Mouse (Mus musculus) limb, embryonic 14.5 days (tissue): ENCODE data around the gene Nectin1. TPM values are rescaled to one million over a fixed set of nuclear protein-coding genes. Genes with fewer than 3 reads are reported as not detected.

Experiments
- ATAC-seq: fragments of 200-750 bp; cut with Nextera tagmentation; 2 replicates; pipeline ENCODE4 v1.8.0; 2017; ENCODE audit warnings: low read depth, moderate number of reproducible peaks, moderate TSS enrichment; ENCODE audit not compliant: low FRiP score
- DNase-seq: peaks from one replicate; pipeline ENCODE4 v3.0.0-alpha.2; 2015; ENCODE audit warnings: low spot score
- H3K27ac ChIP-seq: fragments of 300-500 bp; sonication (generic); replicated peaks from 2 replicates; pipeline ENCODE4 v1.5.1; 2014; ENCODE audit warnings: low read depth, mild to moderate bottlenecking, low read length, moderate library complexity, mixed read lengths
- H3K27me3 ChIP-seq: fragments of 300-500 bp; sonication (generic); 2 replicates; pipeline ENCODE4 v1.6.1; 2014; ENCODE audit warnings: low read length, mixed read lengths; ENCODE audit not compliant: control insufficient read depth, insufficient read depth
- H3K36me3 ChIP-seq: fragments of 300-500 bp; sonication (generic); 2 replicates; pipeline ENCODE4 v1.6.1; 2014; ENCODE audit warnings: mild to moderate bottlenecking, low read length, moderate library complexity, mixed read lengths; ENCODE audit not compliant: control insufficient read depth, insufficient read depth
- H3K4me1 ChIP-seq: fragments of 300-500 bp; sonication (generic); 2 replicates; pipeline ENCODE4 v1.6.1; 2014; ENCODE audit warnings: antibody characterized with exemption, low read length, mixed read lengths; ENCODE audit not compliant: control insufficient read depth, insufficient read depth
- H3K4me2 ChIP-seq: fragments of 300-500 bp; sonication (generic); replicated peaks from 2 replicates; pipeline ENCODE4 v1.6.1; 2014; ENCODE audit warnings: low read depth, mild to moderate bottlenecking, low read length, moderate library complexity; ENCODE audit not compliant: severe bottlenecking
- H3K4me3 ChIP-seq: fragments of 300-500 bp; sonication (generic); replicated peaks from 2 replicates; pipeline ENCODE4 v1.5.1; 2014; ENCODE audit warnings: low read length
- H3K9ac ChIP-seq: fragments of 300-500 bp; sonication (generic); 2 replicates; pipeline ENCODE4 v1.6.1; 2014; ENCODE audit warnings: mild to moderate bottlenecking, low read depth, low read length, moderate library complexity; ENCODE audit not compliant: severe bottlenecking
- H3K9me3 ChIP-seq: fragments of 300-500 bp; sonication (generic); 2 replicates; pipeline ENCODE4 v1.6.1; 2016; ENCODE audit warnings: low read length; ENCODE audit not compliant: control insufficient read depth
- POLR2A ChIP-seq: fragments of 200-500 bp; IDR thresholded peaks from 2 replicates; pipeline ENCODE4 v1.8.0; 2012; ENCODE audit warnings: inconsistent platforms, mild to moderate bottlenecking, moderate library complexity, borderline replicate concordance; ENCODE audit not compliant: insufficient read depth, insufficient read length; ENCODE audit errors: extremely low read depth
- WGBS: fragments of 180-500 bp; shearing (Covaris S2); extraction: QIAGEN DNeasy Blood & Tissue Kit; methylation state at CpG from one replicate; pipeline ENCODE4 v1.1.7; 2014; 5-methylcytosine and 5-hydroxymethylcytosine counted together
- polyA plus RNA-seq, 2 experiments: library from polyadenylated mRNA; depleted of rRNA in 1 of 2; stranded (reverse) in 1 of 2; unstranded in 1 of 2; fragments of >200 nt; fragmentation: Nextera tagmentation in 1 of 2; extraction: Ambion mirVana in 1 of 2; gene quantifications; 2 replicates each; pipeline versions ENCODE4 v1.2.1 to v1.2.3; 2012 to 2014

The Nectin1 gene
- polyA plus RNA-seq, 2 experiments = 15.2 to 15.4 TPM

GRCm38 (mm10) chr9:43826558-43827253, 82.9 kb downstream of the Nectin1 start:
- TF ChIP-seq POLR2A = no peak
- Histone ChIP-seq H3K9ac (no peak overlapping the region), H3K27me3 (no peaks in the 10 kb centered on the region), H3K4me3 (no peak overlapping the region), H3K9me3 (no peaks in the 10 kb centered on the region), H3K4me2 (no peak overlapping the region), H3K4me1 (0 out of 2 replicates have a peak, but pooled peaks cover 7% of the 10 kb centered on the region), H3K27ac (no peak overlapping the region; the same call in 1 of the 2 replicates), H3K36me3 (no peaks in the 10 kb centered on the region)
- 52% methylated on average over 8 of the region's 8 CpGs for WGBS
- peak; percentile 83 for ATAC-seq
- DNase-seq = peak; percentile 31

GRCm38 (mm10) chr9:43827593-43827992, 83.8 kb downstream of the Nectin1 start:
- H3K27me3 ChIP-seq = no peaks in the 10 kb centered on the region
- no peak overlapping the region for H3K4me2 ChIP-seq
- no peaks in the 10 kb centered on the region for H3K36me3 ChIP-seq
- no peak for TF ChIP-seq POLR2A
- ATAC-seq (peak; percentile 35; the same call in 1 of the 2 replicates), DNase-seq (peak; percentile 23)
- 0 out of 2 replicates have a peak, but pooled peaks cover 7% of the 10 kb centered on the region for H3K4me1 ChIP-seq
- WGBS = 50% methylated on average over 5 of the region's 5 CpGs
- H3K27ac ChIP-seq = no peak overlapping the region
- H3K9ac ChIP-seq = no peak overlapping the region
- H3K4me3 ChIP-seq = no peak overlapping the region
- H3K9me3 ChIP-seq = no peaks in the 10 kb centered on the region

- Histone ChIP-seq H3K9me3 (no peaks in the 10 kb centered on the region), H3K27ac (no peak overlapping the region), H3K4me1 (0 out of 2 replicates have a peak, but pooled peaks cover 7% of the 10 kb centered on the region), H3K36me3 (no peaks in the 10 kb centered on the region), H3K9ac (no peak overlapping the region; the same call in 1 of the 2 replicates), H3K4me2 (no peak overlapping the region), H3K4me3 (no peak overlapping the region), H3K27me3 (no peaks in the 10 kb centered on the region)
- ATAC-seq (no peak), DNase-seq (no peak)
- no peak for TF ChIP-seq POLR2A
- WGBS = 39% methylated on average over 6 of the region's 6 CpGs
Measured at GRCm38 (mm10) chr9:43828960-43829359, 85.2 kb downstream of the Nectin1 start.

- Histone ChIP-seq H3K9me3 (no peaks in the 10 kb centered on the region), H3K9ac (no peak overlapping the region), H3K4me2 (no peak overlapping the region), H3K27ac (no peak overlapping the region), H3K27me3 (no peaks in the 10 kb centered on the region), H3K36me3 (no peaks in the 10 kb centered on the region), H3K4me3 (no peak overlapping the region), H3K4me1 (no peaks in the 10 kb centered on the region)
- ATAC-seq (no peak), DNase-seq (no peak)
- WGBS = 88% methylated on average over 8 of the region's 8 CpGs
- TF ChIP-seq POLR2A = no peak
Measured at GRCm38 (mm10) chr9:43833232-43833631, 89.4 kb downstream of the Nectin1 start.

GRCm38 (mm10) chr9:43834283-43834682, 90.5 kb downstream of the Nectin1 start:
- ATAC-seq (peak; percentile 48), DNase-seq (peak; percentile 44)
- no peak for TF ChIP-seq POLR2A
- Histone ChIP-seq H3K4me3 (no peak overlapping the region), H3K4me2 (no peak overlapping the region), H3K27ac (no peak overlapping the region), H3K36me3 (no peaks in the 10 kb centered on the region), H3K9me3 (no peaks in the 10 kb centered on the region), H3K4me1 (peaks cover 3% of the 10 kb centered on the region; the same call in 1 of the 2 replicates), H3K9ac (no peak overlapping the region), H3K27me3 (no peaks in the 10 kb centered on the region)
- WGBS = 56% methylated on average over 13 of the region's 13 CpGs
